Mouse (Mus musculus) myocyte (in vitro differentiated cells): ENCODE measurements around the gene Mertk. TPM values are rescaled to one million over a fixed set of nuclear protein-coding genes. Genes with fewer than 3 reads are reported as not detected.

Source experiments
- H3K27me3 ChIP-seq: one replicate; pipeline ENCODE4 v1.6.1; 2011; ENCODE audit not compliant: control insufficient read depth, insufficient read depth, insufficient read length
- H3K36me3 ChIP-seq: one replicate; pipeline ENCODE4 v1.6.1; 2011; ENCODE audit not compliant: control insufficient read depth, insufficient read depth
- H3K4me2 ChIP-seq: one replicate; pipeline ENCODE4 v1.6.1; 2011; ENCODE audit warnings: low read depth, control low read depth
- H3K4me3 ChIP-seq: one replicate; pipeline ENCODE4 v1.5.1; 2011; ENCODE audit warnings: mild to moderate bottlenecking, control low read depth, moderate library complexity
- H3K79me2 ChIP-seq: one replicate; pipeline ENCODE4 v1.6.1; 2011; ENCODE audit not compliant: control insufficient read depth, insufficient read depth
- H3ac ChIP-seq: one replicate; pipeline ENCODE4 v1.6.1; 2011; ENCODE audit not compliant: control insufficient read depth, insufficient read length
- CEBPB ChIP-seq: IDR thresholded peaks from 2 replicates; pipeline ENCODE4 v1.6.1; 2011; ENCODE audit warnings: mild to moderate bottlenecking, moderate library complexity; ENCODE audit not compliant: poor library complexity, insufficient read depth, severe bottlenecking
- E2F4 ChIP-seq: IDR thresholded peaks from one replicate; pipeline ENCODE4 v1.6.1; 2011; ENCODE audit warnings: mild to moderate bottlenecking, control low read depth, moderate library complexity; ENCODE audit not compliant: insufficient read depth
- MAX ChIP-seq: IDR thresholded peaks from one replicate; pipeline ENCODE4 v1.6.1; 2011; ENCODE audit warnings: low read depth, mild to moderate bottlenecking, control low read depth
- MYOD1 ChIP-seq, 3 experiments: IDR thresholded peaks; one replicate each; pipeline ENCODE4 v1.6.1; 2011; ENCODE audit warnings: control low read depth in 2 of 3, low read depth in 2 of 3, mild to moderate bottlenecking in 2 of 3, moderate library complexity in 1 of 3; ENCODE audit not compliant: insufficient read length in 2 of 3, control insufficient read depth in 1 of 3
- MYOG ChIP-seq, 3 experiments: IDR thresholded peaks; one replicate each; pipeline ENCODE4 v1.6.1; 2011; ENCODE audit warnings: control low read depth in 2 of 3, low read depth in 2 of 3, mild to moderate bottlenecking in 2 of 3; ENCODE audit not compliant: insufficient read length in 2 of 3, control insufficient read depth in 1 of 3, insufficient read depth in 1 of 3
- POLR2A ChIP-seq: IDR thresholded peaks from one replicate; pipeline ENCODE4 v1.6.1; 2011; ENCODE audit warnings: low read depth, mild to moderate bottlenecking, control low read depth, moderate library complexity; ENCODE audit not compliant: insufficient read length
- POLR2AphosphoS2 ChIP-seq: IDR thresholded peaks from one replicate; pipeline ENCODE4 v1.6.1; 2011; ENCODE audit warnings: low read depth, control low read depth; ENCODE audit not compliant: insufficient read length
- REST ChIP-seq: IDR thresholded peaks from one replicate; pipeline ENCODE4 v1.6.1; 2011; ENCODE audit warnings: mild to moderate bottlenecking, control low read depth, moderate library complexity; ENCODE audit not compliant: insufficient read depth, insufficient read length
- SRF ChIP-seq: IDR thresholded peaks from one replicate; pipeline ENCODE4 v1.6.1; 2011; ENCODE audit warnings: low read depth; ENCODE audit not compliant: control insufficient read depth, insufficient read length
- TCF12 ChIP-seq: IDR thresholded peaks from one replicate; pipeline ENCODE4 v1.6.1; 2011; ENCODE audit warnings: mild to moderate bottlenecking, control low read depth; ENCODE audit not compliant: poor library complexity, insufficient read depth, severe bottlenecking
- TCF3 ChIP-seq: IDR thresholded peaks from one replicate; pipeline ENCODE4 v1.6.1; 2011; ENCODE audit warnings: low read depth, control low read depth; ENCODE audit not compliant: insufficient read length
- USF1 ChIP-seq: IDR thresholded peaks from one replicate; pipeline ENCODE4 v1.6.1; 2011; ENCODE audit warnings: low read depth, mild to moderate bottlenecking, control low read depth, moderate library complexity
- polyA plus RNA-seq: library from polyadenylated mRNA; unstranded; fragments of >200 nt; fragmentation: generic; extraction: Trizol; gene quantifications from one replicate; pipeline ENCODE4 v1.2.1, GENCODE M21; 2012; ENCODE audit warnings: missing spikeins

Gene Mertk
- polyA plus RNA-seq, 1 experiment: 0.89 TPM

DNA sequence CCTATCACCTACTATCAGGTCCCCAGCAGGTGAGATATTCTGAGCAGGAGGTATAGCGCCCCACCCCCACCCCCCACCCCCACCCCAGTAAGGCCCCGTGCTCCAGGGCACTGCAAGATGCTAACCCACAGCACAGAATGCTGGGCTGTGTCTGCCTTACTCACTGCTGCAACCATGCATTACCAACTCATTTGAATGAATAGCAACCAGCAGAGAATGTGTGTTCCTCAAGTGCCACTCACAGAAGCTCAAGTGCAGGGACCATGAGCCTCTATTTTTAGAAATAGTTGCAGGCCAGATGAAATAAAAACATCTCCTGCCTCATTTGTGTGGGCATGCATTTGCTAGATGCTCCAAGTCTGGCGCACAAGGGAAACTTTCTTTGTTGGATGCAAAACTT lies 28.8 kb downstream of the Mertk start:
- H3ac ChIP-seq: no peak overlapping the region
- TF ChIP-seq POLR2AphosphoS2: no peak
- no peak for TF ChIP-seq CEBPB
- no peak for TF ChIP-seq REST
- TF ChIP-seq SRF: no peak
- no peak for TF ChIP-seq MYOG (IDR thresholded peaks at IDR 0.05; ENCODE audit: control insufficient read depth in 1 of 3, insufficient read depth in 1 of 3, insufficient read length in 2 of 3, low read depth in 2 of 3)
- TF ChIP-seq E2F4: no peak
- TF ChIP-seq MAX: no peak
- TF ChIP-seq TCF12: no peak
- no peak for TF ChIP-seq TCF3
- no peak for TF ChIP-seq USF1
- TF ChIP-seq MYOD1 (IDR thresholded peaks at IDR 0.05; ENCODE audit: control insufficient read depth in 1 of 3, insufficient read length in 2 of 3, low read depth in 2 of 3): no peak
- no peak for TF ChIP-seq POLR2A
- H3K4me2 ChIP-seq: no peak overlapping the region
- H3K4me3 ChIP-seq: no peak overlapping the region
- no peaks in the 10 kb centered on the region for H3K27me3 ChIP-seq
- no peaks in the 10 kb centered on the region for H3K36me3 ChIP-seq
- H3K79me2 ChIP-seq: no peaks in the 10 kb centered on the region

GRCm38 (mm10) chr2:128728066-128728465 lies 29.3 kb downstream of the Mertk start:
- Histone ChIP-seq H3K4me3 (no peak overlapping the region), H3K79me2 (no peaks in the 10 kb centered on the region), H3K4me2 (no peak overlapping the region), H3ac (no peak overlapping the region), H3K36me3 (no peaks in the 10 kb centered on the region), H3K27me3 (no peaks in the 10 kb centered on the region)
- TF ChIP-seq POLR2AphosphoS2 (no peak), USF1 (no peak), POLR2A (no peak), MAX (no peak), MYOG (IDR thresholded peaks at IDR 0.05; ENCODE audit: control insufficient read depth in 1 of 3, insufficient read depth in 1 of 3, insufficient read length in 2 of 3, low read depth in 2 of 3) (no peak), SRF (no peak), MYOD1 (IDR thresholded peaks at IDR 0.05; ENCODE audit: control insufficient read depth in 1 of 3, insufficient read length in 2 of 3, low read depth in 2 of 3) (no peak), TCF12 (no peak), TCF3 (no peak), REST (no peak), E2F4 (no peak), CEBPB (no peak)

DNA sequence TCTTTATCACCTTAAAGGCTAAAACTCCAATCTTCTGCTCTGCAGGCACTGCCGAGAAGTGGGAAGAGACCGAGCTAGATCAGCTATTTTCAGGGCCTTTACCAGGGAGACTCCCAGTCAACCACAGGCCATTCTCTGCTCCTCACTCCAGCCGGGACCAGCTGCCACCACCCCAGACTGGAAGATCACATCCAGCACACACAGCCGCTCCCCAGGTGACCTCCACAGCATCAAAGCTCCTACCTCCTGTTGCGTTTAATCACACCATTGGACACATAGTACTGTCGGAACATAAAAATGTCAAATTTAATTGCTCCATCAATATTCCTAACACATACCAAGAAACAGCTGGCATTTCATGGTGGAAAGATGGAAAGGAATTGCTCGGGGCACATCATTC lies 30.4 kb downstream of the Mertk start:
- no peak overlapping the region for H3ac ChIP-seq
- no peaks in the 10 kb centered on the region for H3K36me3 ChIP-seq
- no peaks in the 10 kb centered on the region for H3K79me2 ChIP-seq
- no peaks in the 10 kb centered on the region for H3K27me3 ChIP-seq
- no peak overlapping the region for H3K4me2 ChIP-seq
- TF ChIP-seq MYOD1 (IDR thresholded peaks at IDR 0.05; ENCODE audit: control insufficient read depth in 1 of 3, insufficient read length in 2 of 3, low read depth in 2 of 3): no peak
- TF ChIP-seq TCF3: no peak
- TF ChIP-seq USF1: no peak
- no peak for TF ChIP-seq SRF
- TF ChIP-seq TCF12: no peak
- TF ChIP-seq MAX: no peak
- no peak for TF ChIP-seq MYOG (IDR thresholded peaks at IDR 0.05; ENCODE audit: control insufficient read depth in 1 of 3, insufficient read depth in 1 of 3, insufficient read length in 2 of 3, low read depth in 2 of 3)
- no peak for TF ChIP-seq E2F4
- no peak for TF ChIP-seq POLR2AphosphoS2
- TF ChIP-seq POLR2A: no peak
- no peak for TF ChIP-seq CEBPB
- TF ChIP-seq REST: no peak
- H3K4me3 ChIP-seq: no peak overlapping the region

- H3K27me3 ChIP-seq: no peaks in the 10 kb centered on the region
- H3K4me3 ChIP-seq: no peak overlapping the region
- no peak overlapping the region for H3ac ChIP-seq
- H3K36me3 ChIP-seq: no peaks in the 10 kb centered on the region
- H3K79me2 ChIP-seq: no peaks in the 10 kb centered on the region
- H3K4me2 ChIP-seq: no peak overlapping the region
- TF ChIP-seq MAX (no peak), POLR2AphosphoS2 (no peak), POLR2A (no peak), USF1 (no peak), TCF12 (no peak), CEBPB (no peak)
These were observed 32.8 kb downstream of the Mertk start for GRCm38 (mm10) chr2:128731514-128731913.

GRCm38 (mm10) chr2:128731951-128732350 lies 33.2 kb downstream of the Mertk start:
- Histone ChIP-seq H3ac (no peak overlapping the region), H3K27me3 (no peaks in the 10 kb centered on the region), H3K36me3 (no peaks in the 10 kb centered on the region), H3K79me2 (no peaks in the 10 kb centered on the region), H3K4me3 (no peak overlapping the region), H3K4me2 (no peak overlapping the region)
- TF ChIP-seq SRF (no peak), MYOG (IDR thresholded peaks at IDR 0.05; ENCODE audit: control insufficient read depth in 1 of 3, insufficient read depth in 1 of 3, insufficient read length in 2 of 3, low read depth in 2 of 3) (no peak), USF1 (no peak), CEBPB (no peak), TCF3 (no peak), REST (no peak), POLR2A (no peak), POLR2AphosphoS2 (no peak), MAX (no peak), TCF12 (no peak), MYOD1 (IDR thresholded peaks at IDR 0.05; ENCODE audit: control insufficient read depth in 1 of 3, insufficient read length in 2 of 3, low read depth in 2 of 3) (no peak), E2F4 (no peak)
